Mouse (Mus musculus) embryonic facial prominence, embryonic 13.5 days (tissue): ENCODE measurements at regions not wholly inside any gene's neighbourhood (a gene's known extent, or its start where the extent isn't known, plus 50 kb on each side); places are given as distances from the start of the nearest gene placed in this dataset.

Experiments used
- ATAC-seq: fragments of 200-750 bp; cut with Nextera tagmentation; 2 replicates; pipeline ENCODE4 v1.8.0; 2017; ENCODE audit warnings: low read depth; ENCODE audit not compliant: insufficient number of reproducible peaks, insufficient read depth, low FRiP score, low TSS enrichment
- H3K27ac ChIP-seq: fragments of 300-500 bp; sonication (generic); 2 replicates; pipeline ENCODE4 v1.5.1; 2015; ENCODE audit warnings: moderate library complexity, mild to moderate bottlenecking, inconsistent platforms
- H3K27me3 ChIP-seq: fragments of 300-500 bp; sonication (generic); 2 replicates; pipeline ENCODE4 v1.6.1; 2015; ENCODE audit warnings: mild to moderate bottlenecking, inconsistent platforms
- H3K36me3 ChIP-seq: fragments of 300-500 bp; sonication (generic); 2 replicates; pipeline ENCODE4 v1.6.1; 2015; ENCODE audit warnings: mild to moderate bottlenecking, inconsistent platforms
- H3K4me1 ChIP-seq: fragments of 300-500 bp; sonication (generic); 2 replicates; pipeline ENCODE4 v1.6.1; 2015; ENCODE audit warnings: inconsistent platforms
- H3K4me2 ChIP-seq: fragments of 300-500 bp; sonication (generic); 2 replicates; pipeline ENCODE4 v1.6.1; 2015; ENCODE audit warnings: moderate library complexity, mild to moderate bottlenecking, inconsistent platforms
- H3K4me3 ChIP-seq: fragments of 300-500 bp; sonication (generic); 2 replicates; pipeline ENCODE4 v1.5.1; 2015; ENCODE audit warnings: mild to moderate bottlenecking, inconsistent platforms
- H3K9ac ChIP-seq: fragments of 300-500 bp; sonication (generic); 2 replicates; pipeline ENCODE4 v1.6.1; 2015; ENCODE audit warnings: mild to moderate bottlenecking, inconsistent platforms
- H3K9me3 ChIP-seq: fragments of 300-500 bp; sonication (generic); 2 replicates; pipeline ENCODE4 v1.6.1; 2016; ENCODE audit warnings: inconsistent platforms
- WGBS: fragments of 180-500 bp; shearing (Covaris S2); methylation state at CpG from one replicate; pipeline ENCODE4 v1.1.7; 2015; ENCODE audit warnings: mixed read lengths; 5-methylcytosine and 5-hydroxymethylcytosine counted together

DNA sequence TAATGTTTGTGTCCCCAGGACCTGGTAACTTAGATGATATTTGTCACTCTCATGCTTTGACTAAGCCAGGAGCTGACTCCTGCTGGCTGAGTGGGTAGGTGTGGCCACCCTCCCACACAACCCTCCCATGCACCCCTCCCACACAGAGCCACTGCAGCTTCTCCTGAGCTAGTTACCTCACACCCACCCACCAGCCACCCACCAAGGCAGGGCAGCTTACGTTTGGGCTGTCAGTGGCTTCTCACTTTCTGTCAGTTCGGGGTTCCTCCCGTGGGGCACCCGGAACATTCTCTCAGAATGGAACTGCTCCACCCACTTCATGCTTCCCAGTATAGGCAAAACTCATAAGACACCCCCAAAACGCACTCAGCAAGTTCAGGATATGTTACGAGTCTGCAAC, 227.4 kb downstream of the Sox9 start:
- Histone ChIP-seq H3K36me3 (no peaks in the 10 kb centered on the region), H3K27ac (no peak overlapping the region), H3K4me2 (no peak overlapping the region), H3K9me3 (no peaks in the 10 kb centered on the region), H3K4me1 (peaks cover 16% of the 10 kb centered on the region), H3K4me3 (no peak overlapping the region), H3K27me3 (0 out of 2 replicates have a peak, but pooled peaks cover 9% of the 10 kb centered on the region), H3K9ac (no peak overlapping the region)
- no peak for ATAC-seq
- WGBS = 86% methylated on average over 6 of the region's 6 CpGs

- H3K4me1 ChIP-seq = peaks cover 23% of the 10 kb centered on the region
- H3K27ac ChIP-seq = no peak overlapping the region
- ATAC-seq = no peak
- H3K9me3 ChIP-seq = no peaks in the 10 kb centered on the region
- 85% methylated on average over 5 of the region's 5 CpGs for WGBS
- H3K9ac ChIP-seq = no peak overlapping the region
- H3K4me3 ChIP-seq = no peak overlapping the region
- 0 out of 2 replicates have a peak, but pooled peaks cover 9% of the 10 kb centered on the region for H3K27me3 ChIP-seq
- H3K4me2 ChIP-seq = no peak overlapping the region
- H3K36me3 ChIP-seq = no peaks in the 10 kb centered on the region
These were observed 228.9 kb downstream of the Sox9 start for GRCm38 (mm10) chr11:113010906-113011305.

GRCm38 (mm10) chr11:113014186-113015010, 232.4 kb downstream of the Sox9 start:
- peaks cover 46% of the 10 kb centered on the region for H3K4me1 ChIP-seq
- 0 out of 2 replicates have a peak, but pooled peaks have one; percentile 28 for ATAC-seq
- H3K9ac ChIP-seq = no peak overlapping the region
- H3K27ac ChIP-seq = peak overlapping the region; percentile 85
- peak overlapping the region; percentile 3; the same call in 1 of the 2 replicates for H3K4me3 ChIP-seq
- peak overlapping the region; percentile 41 for H3K4me2 ChIP-seq
- no peaks in the 10 kb centered on the region for H3K36me3 ChIP-seq
- 0 out of 2 replicates have a peak, but pooled peaks cover 9% of the 10 kb centered on the region for H3K27me3 ChIP-seq
- no peaks in the 10 kb centered on the region for H3K9me3 ChIP-seq
- whole genome bisulfite sequencing = 19% methylated on average over 10 of the region's 10 CpGs

DNA sequence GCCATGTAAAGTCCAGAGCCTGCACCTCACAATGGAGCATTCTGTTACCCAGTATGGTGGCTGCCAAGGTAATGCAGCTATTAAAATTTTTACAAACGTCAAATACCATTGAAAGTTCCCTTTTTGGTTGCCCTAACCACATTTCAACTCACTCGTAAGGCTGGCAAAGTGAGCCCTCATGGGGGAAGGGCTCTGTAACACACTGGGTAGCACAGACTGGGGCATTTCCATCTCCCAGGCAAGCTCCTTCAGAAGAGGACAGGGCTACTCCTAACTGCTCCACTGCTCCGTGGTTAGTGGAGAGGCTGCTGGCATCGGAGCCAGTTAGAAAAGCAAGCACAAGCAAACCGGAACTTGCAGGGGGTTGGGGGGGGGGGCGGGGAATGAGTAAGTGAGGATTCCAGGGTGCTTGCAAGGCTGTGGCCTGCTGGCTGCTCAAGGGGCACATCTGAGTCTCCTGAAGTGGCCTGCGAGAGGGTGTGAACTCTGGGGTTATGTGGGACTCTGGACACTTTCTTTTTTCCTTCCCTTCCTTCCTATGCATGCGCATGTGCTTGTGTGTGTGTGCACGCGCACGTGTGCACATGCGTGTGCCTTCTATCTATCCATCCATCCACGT, 233.8 kb downstream of the Sox9 start:
- no peak overlapping the region for H3K4me3 ChIP-seq
- H3K9ac ChIP-seq = no peak overlapping the region
- no peaks in the 10 kb centered on the region for H3K9me3 ChIP-seq
- H3K36me3 ChIP-seq = no peaks in the 10 kb centered on the region
- 0 out of 2 replicates have a peak, but pooled peaks cover 9% of the 10 kb centered on the region for H3K27me3 ChIP-seq
- ATAC-seq = no peak
- peak overlapping the region; percentile 22; the same call in 1 of the 2 replicates for H3K27ac ChIP-seq
- no peak overlapping the region; the same call in 1 of the 2 replicates for H3K4me2 ChIP-seq
- peaks cover 49% of the 10 kb centered on the region for H3K4me1 ChIP-seq
- WGBS = 46% methylated on average over 13 of the region's 13 CpGs

- Histone ChIP-seq H3K9ac (0 out of 2 replicates have a peak overlapping the region, but pooled peaks have one; percentile 7), H3K27ac (peak overlapping the region; percentile 16; the same call in 1 of the 2 replicates), H3K36me3 (no peaks in the 10 kb centered on the region), H3K4me2 (peak overlapping the region; percentile 24), H3K9me3 (no peaks in the 10 kb centered on the region), H3K27me3 (0 out of 2 replicates have a peak, but pooled peaks cover 9% of the 10 kb centered on the region), H3K4me3 (no peak overlapping the region), H3K4me1 (peaks cover 58% of the 10 kb centered on the region)
- 35% methylated on average over 7 of the region's 7 CpGs for WGBS
- ATAC-seq = no peak
These were observed 235.0 kb downstream of the Sox9 start for GRCm38 (mm10) chr11:113016801-113017715.

GRCm38 (mm10) chr11:113021533-113021932, 239.5 kb downstream of the Sox9 start:
- Histone ChIP-seq H3K36me3 (no peaks in the 10 kb centered on the region), H3K4me2 (no peak overlapping the region), H3K9ac (no peak overlapping the region), H3K4me3 (no peak overlapping the region), H3K4me1 (peaks cover 33% of the 10 kb centered on the region), H3K9me3 (no peaks in the 10 kb centered on the region), H3K27ac (no peak overlapping the region), H3K27me3 (no peaks in the 10 kb centered on the region)
- no peak for ATAC-seq
- 26% methylated on average over 4 of the region's 4 CpGs for WGBS

DNA sequence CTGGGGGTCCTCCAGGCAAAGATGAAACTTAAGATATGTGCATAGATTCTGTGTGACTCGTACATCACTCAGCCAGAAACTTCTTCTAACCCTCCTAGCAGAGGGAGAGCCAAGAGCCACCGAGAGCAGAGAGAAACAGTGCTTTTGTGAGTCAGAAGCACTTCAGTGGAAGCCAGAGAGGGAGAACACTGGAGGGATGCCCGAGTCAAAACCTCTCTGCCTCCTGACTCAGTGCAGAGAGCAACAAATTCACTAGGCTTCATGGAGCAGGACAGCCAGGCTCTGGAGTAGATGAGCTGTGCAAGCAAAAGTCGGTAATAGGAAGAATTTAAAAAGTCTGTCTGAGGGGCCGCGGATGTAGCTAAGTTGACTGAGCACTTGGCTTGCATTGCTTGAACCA, 245.0 kb downstream of the Sox9 start:
- no peaks in the 10 kb centered on the region for H3K9me3 ChIP-seq
- no peak overlapping the region for H3K27ac ChIP-seq
- H3K4me1 ChIP-seq = peaks cover 10% of the 10 kb centered on the region
- ATAC-seq = no peak
- peak overlapping the region; percentile 4; the same call in 1 of the 2 replicates for H3K9ac ChIP-seq
- 36% methylated on average over 6 of the region's 6 CpGs for WGBS
- no peak overlapping the region for H3K4me2 ChIP-seq
- H3K4me3 ChIP-seq = no peak overlapping the region
- no peaks in the 10 kb centered on the region for H3K27me3 ChIP-seq
- H3K36me3 ChIP-seq = no peaks in the 10 kb centered on the region

DNA sequence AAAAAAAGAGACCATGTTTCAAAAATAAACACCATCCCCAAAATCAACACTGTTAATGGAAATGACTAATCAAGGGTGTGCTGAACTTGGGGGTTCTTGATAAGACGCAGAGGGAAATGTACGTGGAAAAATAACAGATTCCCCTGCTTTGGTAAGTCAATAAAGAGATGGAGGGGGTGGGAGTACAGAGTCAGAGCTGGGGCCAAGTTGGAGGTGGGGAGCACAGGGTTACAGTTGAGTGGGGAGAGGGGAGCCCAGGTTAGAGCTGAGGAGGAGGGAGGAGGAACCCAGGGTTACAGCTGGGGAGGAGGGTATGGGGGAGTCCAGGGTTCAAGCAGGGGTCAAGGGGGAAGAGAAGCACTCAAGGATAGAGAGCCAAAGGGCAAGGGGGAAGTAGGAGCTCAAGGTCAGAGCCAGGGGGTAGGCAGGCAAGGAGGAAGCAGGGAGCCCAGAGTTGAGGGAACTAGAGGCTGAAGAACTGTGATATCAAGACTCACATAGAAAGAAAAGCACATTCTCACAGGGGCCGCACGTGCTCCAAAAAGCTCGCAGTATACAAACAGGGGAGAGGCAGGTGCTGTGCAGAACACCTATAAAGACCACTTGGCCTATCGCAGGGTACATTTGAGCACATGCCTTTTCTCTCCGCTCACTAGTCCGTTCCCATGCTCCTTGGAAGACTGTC, 246.4 kb downstream of the Sox9 start:
- Histone ChIP-seq H3K27ac (no peak overlapping the region), H3K9me3 (no peaks in the 10 kb centered on the region), H3K4me1 (peaks cover 10% of the 10 kb centered on the region), H3K4me3 (no peak overlapping the region), H3K27me3 (no peaks in the 10 kb centered on the region), H3K9ac (no peak overlapping the region), H3K36me3 (no peaks in the 10 kb centered on the region), H3K4me2 (no peak overlapping the region)
- 91% methylated on average over 8 of the region's 8 CpGs for WGBS
- ATAC-seq = no peak

DNA sequence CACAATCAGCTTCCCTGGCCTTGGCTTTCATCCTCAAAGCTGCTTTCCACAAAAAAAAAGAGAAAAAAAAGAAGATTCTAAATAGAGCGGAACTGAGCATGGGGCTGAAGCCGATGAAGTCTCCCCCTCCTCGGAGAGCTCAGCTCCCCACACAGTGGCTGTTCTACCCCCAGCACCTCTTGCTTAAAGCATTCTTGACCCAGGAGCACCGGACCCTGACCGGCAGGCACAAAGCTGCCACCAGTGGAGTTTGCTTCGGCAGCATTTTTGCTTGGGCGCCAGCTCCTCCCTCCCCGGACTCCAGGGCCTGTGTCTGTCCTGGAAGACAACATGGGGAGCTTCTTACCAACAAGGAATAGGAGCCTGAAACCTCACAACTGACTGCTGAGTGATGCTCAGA, 249.4 kb downstream of the Sox9 start:
- peaks cover 8% of the 10 kb centered on the region for H3K4me1 ChIP-seq
- H3K4me2 ChIP-seq = no peak overlapping the region
- no peak for ATAC-seq
- H3K36me3 ChIP-seq = no peaks in the 10 kb centered on the region
- no peak overlapping the region for H3K27ac ChIP-seq
- WGBS = 68% methylated on average over 8 of the region's 8 CpGs
- no peak overlapping the region for H3K4me3 ChIP-seq
- no peaks in the 10 kb centered on the region for H3K9me3 ChIP-seq
- no peak overlapping the region for H3K9ac ChIP-seq
- H3K27me3 ChIP-seq = no peaks in the 10 kb centered on the region

- Histone ChIP-seq H3K36me3 (no peaks in the 10 kb centered on the region), H3K9ac (no peak overlapping the region), H3K4me2 (no peak overlapping the region), H3K9me3 (no peaks in the 10 kb centered on the region), H3K4me1 (no peaks in the 10 kb centered on the region), H3K27me3 (no peaks in the 10 kb centered on the region), H3K4me3 (no peak overlapping the region), H3K27ac (no peak overlapping the region)
- 80% methylated on average over 8 of the region's 8 CpGs for WGBS
- ATAC-seq = no peak
These were observed 250.6 kb downstream of the Sox9 start for GRCm38 (mm10) chr11:113032487-113033228.
